Mouse (Mus musculus) liver, adult 2 months (tissue): ENCODE results near the gene Map4k1. TPM values are rescaled to one million over a fixed set of nuclear protein-coding genes. Genes with fewer than 3 reads are reported as not detected.

Source experiments
- DNase-seq: peaks from one replicate; pipeline ENCODE4 v3.0.0-alpha.2; 2011; ENCODE audit warnings: low read depth, low spot score; ENCODE audit errors: extremely low read depth
- H3K27ac ChIP-seq: fragments of 200-500 bp; replicated peaks from 2 replicates; pipeline ENCODE4 v1.5.1; 2012; ENCODE audit warnings: low read depth, mild to moderate bottlenecking, control low read depth, inconsistent platforms, low read length; ENCODE audit not compliant: insufficient read depth
- H3K27me3 ChIP-seq: fragments of 200-500 bp; 2 replicates; pipeline ENCODE4 v1.6.1; 2012; ENCODE audit warnings: mild to moderate bottlenecking, moderate library complexity, low read length, inconsistent platforms; ENCODE audit not compliant: control insufficient read depth, insufficient read depth
- H3K36me3 ChIP-seq: fragments of 200-500 bp; 2 replicates; pipeline ENCODE4 v1.6.1; 2012; ENCODE audit warnings: low read length, inconsistent platforms; ENCODE audit not compliant: control insufficient read depth, insufficient read depth
- H3K4me1 ChIP-seq: fragments of 200-500 bp; 2 replicates; pipeline ENCODE4 v1.6.1; 2011; ENCODE audit warnings: low read length; ENCODE audit not compliant: control insufficient read depth, insufficient read depth
- H3K4me3 ChIP-seq: fragments of 200-500 bp; 2 replicates; pipeline ENCODE4 v1.5.1; 2011; ENCODE audit warnings: low read depth, mild to moderate bottlenecking, control low read depth, low read length, moderate library complexity; ENCODE audit not compliant: insufficient read depth
- H3K79me2 ChIP-seq: fragments of 200-500 bp; 2 replicates; pipeline ENCODE4 v1.6.1; 2012; ENCODE audit warnings: inconsistent platforms, mild to moderate bottlenecking, low read length, moderate library complexity; ENCODE audit not compliant: control insufficient read depth, insufficient read depth
- H3K9ac ChIP-seq: fragments of 200-500 bp; 2 replicates; pipeline ENCODE4 v1.6.1; 2012; ENCODE audit warnings: low read depth, mild to moderate bottlenecking, control low read depth, inconsistent platforms, low read length
- CTCF ChIP-seq: fragments of 200-500 bp; IDR thresholded peaks from 2 replicates; pipeline ENCODE4 v1.5.1; 2011; ENCODE audit warnings: low read depth, low read length, control low read depth
- POLR2A ChIP-seq: fragments of 200-500 bp; IDR thresholded peaks from 2 replicates; pipeline ENCODE4 v1.6.1; 2011; ENCODE audit warnings: low read length, control low read depth; ENCODE audit not compliant: insufficient read depth; ENCODE audit errors: extremely low read depth
- WGBS: fragments of 180-500 bp; shearing (Covaris S2); methylation state at CpG from one replicate; pipeline ENCODE4 v1.1.7; 2018; 5-methylcytosine and 5-hydroxymethylcytosine counted together
- polyA plus RNA-seq: library from polyadenylated mRNA; depleted of rRNA; stranded (reverse); fragments of >200 nt; gene quantifications from 2 replicates; pipeline ENCODE4 v1.2.3, GENCODE M21; 2012
- total RNA-seq: library from RNA; depleted of rRNA; stranded (reverse); fragments of >200 nt; gene quantifications from 2 replicates; pipeline ENCODE4 v1.2.3, GENCODE M21; 2014

The Map4k1 gene
- total and polyA plus RNA-seq, 2 experiments = 0.18 to 1.5 TPM

- DNase-seq = peak; percentile 81
- peak overlapping the region; percentile 53 for H3K27ac ChIP-seq
- H3K27me3 ChIP-seq = no peaks in the 10 kb centered on the region
- H3K79me2 ChIP-seq = peaks cover 60% of the 10 kb centered on the region; the same call in 1 of the 2 replicates
- no peak overlapping the region for H3K9ac ChIP-seq
- H3K4me1 ChIP-seq = peaks cover 59% of the 10 kb centered on the region
- H3K36me3 ChIP-seq = no peaks in the 10 kb centered on the region
- H3K4me3 ChIP-seq = no peak overlapping the region
- WGBS = 53% methylated on average over 7 of the region's 7 CpGs
- TF ChIP-seq CTCF (no peak), POLR2A (no peak)
Measured at GRCm38 (mm10) chr7:28939418-28940183, 42.2 kb upstream of the Map4k1 start.

DNA sequence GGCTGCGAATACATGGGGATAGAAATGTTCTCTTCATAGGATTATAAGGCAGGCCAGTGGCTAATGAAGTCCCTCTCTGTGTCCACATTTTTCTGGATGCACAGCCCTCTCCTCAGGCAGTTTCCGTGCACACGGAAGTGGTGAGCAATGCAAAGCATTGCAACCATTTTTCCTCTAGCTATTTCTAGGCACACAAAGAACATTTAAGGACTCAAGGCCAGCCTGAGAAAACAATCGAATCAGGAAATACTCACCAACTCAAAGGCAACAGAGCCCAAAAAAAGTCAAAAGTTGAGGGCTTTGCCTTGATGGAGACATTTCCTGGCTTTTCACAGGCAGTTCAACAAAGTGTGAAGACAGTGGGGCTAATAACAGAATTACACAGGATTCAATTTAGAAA is 40.7 kb upstream of the Map4k1 start:
- no peak overlapping the region; the same call in 1 of the 2 replicates for H3K9ac ChIP-seq
- peaks cover 59% of the 10 kb centered on the region; the same call in 1 of the 2 replicates for H3K79me2 ChIP-seq
- TF ChIP-seq CTCF (no peak), POLR2A (no peak)
- no peak for DNase-seq
- H3K36me3 ChIP-seq = no peaks in the 10 kb centered on the region
- no peaks in the 10 kb centered on the region for H3K27me3 ChIP-seq
- no peak overlapping the region for H3K4me3 ChIP-seq
- peak overlapping the region; percentile 42 for H3K27ac ChIP-seq
- H3K4me1 ChIP-seq = peaks cover 51% of the 10 kb centered on the region
- WGBS = 51% methylated on average over 4 of the region's 4 CpGs

DNA sequence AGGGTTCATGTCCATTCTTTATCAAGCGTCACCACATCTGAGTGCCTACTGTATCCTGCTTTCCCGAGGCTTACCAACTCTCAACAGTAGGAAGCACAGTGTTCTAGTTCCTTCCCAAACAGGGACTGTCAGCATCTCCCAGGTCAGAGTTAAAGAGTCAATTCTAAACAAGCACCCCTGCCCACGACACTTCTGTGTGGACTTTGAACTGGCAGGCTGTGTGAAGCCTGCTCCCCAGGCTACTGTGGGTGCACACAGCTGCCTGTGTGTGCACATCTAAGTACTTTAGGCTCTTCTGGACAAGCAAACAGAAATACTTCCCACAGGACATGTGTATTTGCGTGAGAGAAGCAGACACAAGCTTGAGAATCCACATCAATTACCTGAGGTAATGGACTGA is 40.3 kb upstream of the Map4k1 start:
- no peak for TF ChIP-seq POLR2A
- H3K4me3 ChIP-seq = no peak overlapping the region
- DNase-seq = peak; percentile 74
- no peaks in the 10 kb centered on the region for H3K36me3 ChIP-seq
- H3K79me2 ChIP-seq = peaks cover 59% of the 10 kb centered on the region; the same call in 1 of the 2 replicates
- WGBS = 18% methylated on average over 4 of the region's 4 CpGs
- peak overlapping the region; percentile 18; the same call in 1 of the 2 replicates for H3K9ac ChIP-seq
- H3K4me1 ChIP-seq = peaks cover 51% of the 10 kb centered on the region
- no peaks in the 10 kb centered on the region for H3K27me3 ChIP-seq
- H3K27ac ChIP-seq = peak overlapping the region; percentile 42

DNA sequence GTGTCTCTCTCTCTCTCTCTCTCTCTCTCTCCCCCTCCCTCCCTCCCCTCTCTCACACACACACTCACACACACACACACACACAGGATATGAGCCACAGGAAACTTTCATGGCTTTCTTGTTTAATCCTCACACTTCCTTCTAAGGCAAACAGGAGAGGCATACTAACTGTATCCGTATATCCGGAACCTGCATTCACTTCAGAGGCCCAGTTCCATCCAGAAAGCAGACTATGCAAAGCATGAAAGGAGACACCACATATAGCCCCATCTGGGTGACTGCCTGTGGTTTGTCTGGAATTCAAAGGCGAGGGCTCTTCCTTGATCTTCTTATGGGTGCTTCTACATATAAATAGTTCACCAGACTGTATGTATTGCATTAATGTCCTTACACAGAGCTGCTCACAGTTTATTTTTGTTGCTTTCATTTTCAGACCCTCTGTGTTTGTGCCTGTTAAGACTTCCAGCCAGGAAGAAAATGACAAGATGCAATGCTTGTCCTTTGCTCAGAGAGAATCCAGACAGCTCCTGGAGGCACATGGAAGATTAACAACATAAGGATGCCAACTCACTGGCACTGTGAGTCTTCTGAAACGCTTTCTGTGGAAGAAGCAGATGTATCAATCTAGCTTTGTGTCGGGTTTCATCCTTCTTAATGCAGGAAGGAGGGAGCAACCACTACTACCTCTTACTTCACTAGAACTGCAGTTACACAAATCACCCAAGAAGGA is 38.2 kb upstream of the Map4k1 start:
- Histone ChIP-seq H3K9ac (no peak overlapping the region), H3K4me3 (no peak overlapping the region), H3K27ac (no peak overlapping the region), H3K4me1 (peaks cover 49% of the 10 kb centered on the region), H3K79me2 (peaks cover 58% of the 10 kb centered on the region; the same call in 1 of the 2 replicates), H3K36me3 (no peaks in the 10 kb centered on the region), H3K27me3 (no peaks in the 10 kb centered on the region)
- DNase-seq = no peak
- WGBS = 70% methylated on average over 5 of the region's 5 CpGs
- TF ChIP-seq POLR2A (no peak), CTCF (no peak)

- Histone ChIP-seq H3K27ac (peak overlapping the region; percentile 64), H3K4me3 (no peak overlapping the region), H3K79me2 (peaks cover 58% of the 10 kb centered on the region; the same call in 1 of the 2 replicates), H3K4me1 (peaks cover 43% of the 10 kb centered on the region), H3K27me3 (no peaks in the 10 kb centered on the region), H3K36me3 (peaks cover 2% of the 10 kb centered on the region; the same call in 1 of the 2 replicates), H3K9ac (no peak overlapping the region)
- no peak for DNase-seq
- TF ChIP-seq POLR2A (no peak), CTCF (no peak)
- WGBS = 69% methylated on average over 6 of the region's 6 CpGs
Measured at GRCm38 (mm10) chr7:28944756-28945415, 37.0 kb upstream of the Map4k1 start.
